Mouse (Mus musculus) liver, embryonic 15.5 days (tissue): ENCODE measurements around the gene Agap1. TPM values are rescaled to one million over a fixed set of nuclear protein-coding genes. Genes with fewer than 3 reads are reported as not detected.

Experiments
- ATAC-seq: fragments of 200-750 bp; cut with Nextera tagmentation; 2 replicates; pipeline ENCODE4 v1.8.0; 2017; ENCODE audit warnings: moderate number of reproducible peaks, mild to moderate bottlenecking, moderate library complexity; ENCODE audit not compliant: insufficient read depth
- H3K27ac ChIP-seq: fragments of 300-500 bp; sonication (generic); replicated peaks from 2 replicates; pipeline ENCODE4 v1.5.1; 2015; ENCODE audit warnings: mild to moderate bottlenecking, inconsistent platforms
- H3K27me3 ChIP-seq: fragments of 300-500 bp; sonication (generic); 2 replicates; pipeline ENCODE4 v1.6.1; 2015; ENCODE audit warnings: mild to moderate bottlenecking, inconsistent platforms
- H3K36me3 ChIP-seq: fragments of 300-500 bp; sonication (generic); replicated peaks from 2 replicates; pipeline ENCODE4 v1.6.1; 2015; ENCODE audit warnings: moderate library complexity, mild to moderate bottlenecking, inconsistent platforms
- H3K4me1 ChIP-seq: fragments of 300-500 bp; sonication (generic); replicated peaks from 2 replicates; pipeline ENCODE4 v1.6.1; 2015; ENCODE audit warnings: inconsistent platforms
- H3K4me2 ChIP-seq: fragments of 300-500 bp; sonication (generic); 2 replicates; pipeline ENCODE4 v1.6.1; 2015; ENCODE audit warnings: moderate library complexity, mild to moderate bottlenecking, inconsistent platforms
- H3K4me3 ChIP-seq: fragments of 300-500 bp; sonication (generic); replicated peaks from 2 replicates; pipeline ENCODE4 v1.5.1; 2015; ENCODE audit warnings: mild to moderate bottlenecking, inconsistent platforms
- H3K9ac ChIP-seq: fragments of 300-500 bp; sonication (generic); 2 replicates; pipeline ENCODE4 v1.6.1; 2015; ENCODE audit warnings: moderate library complexity, mild to moderate bottlenecking, inconsistent platforms
- H3K9me3 ChIP-seq: fragments of 300-500 bp; sonication (generic); replicated peaks from 2 replicates; pipeline ENCODE4 v1.6.1; 2016; ENCODE audit warnings: inconsistent platforms
- WGBS: fragments of 180-500 bp; shearing (Covaris S2); methylation state at CpG from one replicate; pipeline ENCODE4 v1.1.7; 2015; ENCODE audit warnings: mixed read lengths; ENCODE audit not compliant: insufficient replicate concordance; 5-methylcytosine and 5-hydroxymethylcytosine counted together
- polyA plus RNA-seq: library from polyadenylated mRNA; unstranded; fragments of >200 nt; fragmentation: Nextera tagmentation; extraction: Ambion mirVana; gene quantifications from 2 replicates; pipeline ENCODE4 v1.2.1, GENCODE M21; 2015

The Agap1 gene
- polyA plus RNA-seq, 1 experiment from 2014 or later = 1.3 TPM

DNA sequence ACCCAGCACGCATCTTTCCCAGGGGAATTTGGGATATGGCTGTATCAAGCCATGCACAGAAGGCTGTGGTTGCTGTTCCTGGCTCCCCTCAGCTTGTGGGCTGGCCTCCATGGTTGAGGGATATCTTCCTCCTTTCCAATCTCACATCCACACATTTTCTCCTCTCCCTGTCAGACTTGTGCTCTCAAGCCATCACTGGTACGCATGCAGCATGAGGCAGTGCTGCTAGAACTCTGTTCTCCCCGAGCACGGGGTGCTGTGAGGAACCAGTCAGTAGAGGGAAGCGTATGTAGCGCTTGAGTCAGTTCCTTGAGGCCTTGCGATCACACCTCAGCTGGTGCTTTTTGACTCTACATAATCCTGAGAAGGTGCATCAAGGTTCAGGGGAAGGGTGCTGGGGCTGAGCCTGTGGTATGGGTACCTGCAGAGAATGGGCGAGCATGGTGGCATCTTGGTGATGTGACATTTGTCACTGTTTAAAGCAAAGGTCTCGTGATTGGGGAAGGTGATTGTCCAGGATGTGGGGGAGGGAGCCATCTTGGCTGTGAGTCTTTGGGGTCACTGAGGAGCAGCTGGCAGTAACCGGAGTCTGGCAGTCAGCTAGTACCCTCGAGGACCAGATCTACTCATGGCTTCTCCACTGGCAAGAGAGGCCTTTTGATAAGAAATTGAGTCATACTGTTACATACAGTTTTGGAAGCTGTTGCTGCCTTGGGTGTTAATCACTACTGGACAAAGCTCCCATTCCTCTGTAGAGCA is 145.6 kb downstream of the Agap1 start:
- Histone ChIP-seq H3K4me2 (no peak overlapping the region), H3K4me3 (no peak overlapping the region), H3K27me3 (no peaks in the 10 kb centered on the region), H3K36me3 (no peaks in the 10 kb centered on the region), H3K9ac (no peak overlapping the region), H3K27ac (no peak overlapping the region), H3K4me1 (0 out of 2 replicates have a peak, but pooled peaks cover 6% of the 10 kb centered on the region), H3K9me3 (no peaks in the 10 kb centered on the region)
- 63% methylated on average over 11 of the region's 11 CpGs for WGBS
- no peak for ATAC-seq

DNA sequence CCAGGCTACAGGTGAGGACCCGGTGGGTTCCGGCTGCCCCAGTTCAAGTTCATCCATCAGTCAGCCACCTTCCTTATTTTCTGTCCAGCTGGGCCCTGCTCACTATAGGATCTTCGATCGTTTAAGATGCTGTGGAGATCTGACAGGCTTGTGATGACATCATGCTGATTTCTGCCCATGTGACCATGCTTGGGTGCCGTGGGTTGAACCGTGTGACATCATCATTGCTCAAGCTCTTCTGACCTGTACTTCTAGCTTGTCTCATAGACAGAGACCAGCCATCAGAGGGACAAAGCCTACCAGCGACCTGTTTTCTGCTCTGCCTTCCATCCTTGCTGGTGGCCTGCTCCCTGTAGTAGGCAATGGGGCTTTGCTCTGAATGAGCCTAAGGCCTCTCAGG is 146.7 kb downstream of the Agap1 start:
- no peak overlapping the region for H3K27ac ChIP-seq
- H3K27me3 ChIP-seq = no peaks in the 10 kb centered on the region
- H3K4me1 ChIP-seq = 0 out of 2 replicates have a peak, but pooled peaks cover 6% of the 10 kb centered on the region
- H3K4me3 ChIP-seq = no peak overlapping the region
- 62% methylated on average over 7 of the region's 7 CpGs for WGBS
- no peak overlapping the region for H3K4me2 ChIP-seq
- ATAC-seq = no peak
- no peaks in the 10 kb centered on the region for H3K36me3 ChIP-seq
- no peak overlapping the region for H3K9ac ChIP-seq
- H3K9me3 ChIP-seq = no peaks in the 10 kb centered on the region

DNA sequence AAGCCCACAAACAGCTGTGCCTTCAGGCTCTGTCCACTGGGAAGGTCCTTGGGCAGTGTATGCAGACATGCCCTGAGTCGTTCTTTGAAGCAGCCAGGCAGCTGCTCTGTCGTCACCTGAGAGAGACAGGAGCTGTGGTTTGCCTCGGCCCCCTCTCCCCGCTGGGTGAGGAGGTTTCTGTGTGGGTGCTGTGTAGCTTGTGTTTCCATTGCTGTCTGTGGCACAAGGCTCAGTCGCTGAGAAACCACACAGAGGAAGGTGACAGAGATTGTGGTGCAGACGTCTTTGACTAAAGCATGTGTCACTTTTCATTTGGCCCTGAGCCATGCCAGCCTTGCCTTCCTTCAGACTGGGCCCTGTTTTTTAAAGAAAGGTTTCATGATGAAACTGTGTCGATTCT is 148.3 kb downstream of the Agap1 start:
- no peak for ATAC-seq
- H3K27ac ChIP-seq = no peak overlapping the region
- H3K4me1 ChIP-seq = 0 out of 2 replicates have a peak, but pooled peaks cover 6% of the 10 kb centered on the region
- H3K9ac ChIP-seq = no peak overlapping the region
- H3K36me3 ChIP-seq = no peaks in the 10 kb centered on the region
- H3K4me2 ChIP-seq = no peak overlapping the region
- 28% methylated on average over 7 of the region's 7 CpGs for WGBS
- no peak overlapping the region for H3K4me3 ChIP-seq
- no peaks in the 10 kb centered on the region for H3K27me3 ChIP-seq
- no peaks in the 10 kb centered on the region for H3K9me3 ChIP-seq

DNA sequence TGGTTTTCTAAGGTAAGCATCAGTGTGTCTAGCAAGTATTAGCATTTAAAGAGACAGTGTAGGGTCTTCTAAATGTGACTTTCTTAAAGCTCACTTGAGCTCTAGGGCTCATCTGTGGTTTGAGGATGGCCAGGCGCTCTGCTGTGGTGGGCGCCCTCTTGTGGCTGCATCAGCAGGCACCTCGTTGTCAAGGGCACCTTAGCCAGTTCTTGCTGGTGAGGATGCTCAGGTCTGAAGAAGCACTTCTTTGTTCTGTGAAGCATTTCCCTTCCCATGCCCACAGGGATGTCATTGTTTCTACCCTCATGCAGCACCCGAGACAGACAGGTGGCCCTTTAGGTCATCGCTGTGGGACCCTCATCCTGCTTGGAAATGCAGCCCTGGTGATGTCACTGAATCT is 152.0 kb downstream of the Agap1 start:
- no peak for ATAC-seq

DNA sequence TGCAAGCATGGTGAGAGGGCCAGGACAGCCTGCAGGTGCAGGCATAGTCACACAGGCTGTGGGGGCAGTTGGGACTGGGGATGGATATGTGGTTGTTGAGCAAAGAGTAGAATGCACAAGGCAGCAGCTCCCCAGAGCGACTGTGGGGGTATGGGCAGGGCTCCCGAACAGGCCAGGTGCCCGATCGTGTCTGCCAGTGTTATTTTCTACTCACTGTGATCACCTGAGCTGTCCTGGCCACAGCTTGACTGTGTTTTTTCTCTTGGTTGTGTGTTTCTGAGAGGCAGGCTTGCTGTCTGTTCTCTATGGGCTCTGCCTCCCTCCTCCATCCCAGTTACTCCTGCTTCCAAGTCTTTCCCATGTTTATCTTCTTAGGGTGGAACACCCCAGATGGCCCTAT is 154.2 kb downstream of the Agap1 start:
- Histone ChIP-seq H3K4me3 (no peak overlapping the region), H3K4me1 (no peaks in the 10 kb centered on the region), H3K9me3 (no peaks in the 10 kb centered on the region), H3K27me3 (no peaks in the 10 kb centered on the region), H3K36me3 (0 out of 2 replicates have a peak, but pooled peaks cover 4% of the 10 kb centered on the region), H3K9ac (no peak overlapping the region), H3K27ac (no peak overlapping the region), H3K4me2 (no peak overlapping the region)
- 72% methylated on average over 4 of the region's 4 CpGs for WGBS
- ATAC-seq = no peak

More for the DNA sequence above, 152.0 kb downstream of the Agap1 start:
- H3K4me2 ChIP-seq = no peak overlapping the region
- no peaks in the 10 kb centered on the region for H3K9me3 ChIP-seq
- H3K4me1 ChIP-seq = no peaks in the 10 kb centered on the region
- no peaks in the 10 kb centered on the region for H3K27me3 ChIP-seq
- H3K36me3 ChIP-seq = 0 out of 2 replicates have a peak, but pooled peaks cover 1% of the 10 kb centered on the region
- no peak overlapping the region for H3K27ac ChIP-seq
- WGBS = 35% methylated on average over 5 of the region's 5 CpGs
- H3K9ac ChIP-seq = no peak overlapping the region
- no peak overlapping the region for H3K4me3 ChIP-seq

DNA sequence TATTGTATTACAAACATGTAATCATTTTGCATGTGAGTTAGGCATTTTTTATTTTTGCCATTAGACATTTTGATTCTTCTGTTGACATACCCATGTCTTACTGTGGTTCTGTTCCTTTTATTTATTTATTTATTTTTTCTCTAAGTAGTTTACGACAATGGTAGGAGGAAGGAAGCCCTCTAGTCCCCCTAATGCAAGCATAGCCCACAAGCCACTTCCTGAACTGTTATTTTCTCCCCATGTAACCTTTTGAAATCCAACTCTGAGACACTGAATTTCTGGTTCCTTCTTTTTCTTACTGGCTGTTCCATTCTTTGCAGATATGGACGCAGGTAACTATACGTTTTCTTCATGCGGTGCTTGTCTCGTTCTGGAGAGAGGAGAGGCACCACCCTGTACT is 155.4 kb downstream of the Agap1 start:
- H3K27me3 ChIP-seq = no peaks in the 10 kb centered on the region
- H3K4me3 ChIP-seq = no peak overlapping the region
- no peak overlapping the region for H3K27ac ChIP-seq
- no peak overlapping the region for H3K9ac ChIP-seq
- no peak for ATAC-seq
- 0 out of 2 replicates have a peak, but pooled peaks cover 4% of the 10 kb centered on the region for H3K36me3 ChIP-seq
- 22% methylated on average over 5 of the region's 5 CpGs for WGBS
- no peaks in the 10 kb centered on the region for H3K9me3 ChIP-seq
- no peaks in the 10 kb centered on the region for H3K4me1 ChIP-seq
- no peak overlapping the region for H3K4me2 ChIP-seq

DNA sequence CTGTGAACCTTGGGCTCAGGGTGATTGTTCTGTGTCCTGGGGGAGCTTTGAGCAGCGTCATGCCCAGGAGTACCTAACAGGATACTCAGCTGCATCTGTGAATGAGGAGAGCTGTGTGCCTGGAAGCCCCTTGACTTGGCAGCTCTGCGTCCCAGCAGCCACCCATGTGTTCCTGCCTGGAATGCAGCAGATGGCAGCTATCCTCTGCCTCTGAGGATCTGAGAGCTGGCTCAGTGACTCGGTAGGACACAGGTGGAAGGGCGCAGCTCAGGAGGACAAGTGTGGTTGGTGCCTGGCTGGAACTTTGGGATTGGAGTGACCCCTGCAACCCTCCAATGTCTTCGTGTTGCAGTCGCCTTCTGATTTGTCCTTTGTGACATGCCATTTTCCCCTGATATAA is 156.9 kb downstream of the Agap1 start:
- no peak overlapping the region for H3K4me3 ChIP-seq
- 0 out of 2 replicates have a peak, but pooled peaks cover 4% of the 10 kb centered on the region for H3K36me3 ChIP-seq
- H3K9me3 ChIP-seq = no peaks in the 10 kb centered on the region
- no peak overlapping the region for H3K9ac ChIP-seq
- WGBS = 74% methylated on average over 6 of the region's 6 CpGs
- H3K27me3 ChIP-seq = no peaks in the 10 kb centered on the region
- H3K27ac ChIP-seq = no peak overlapping the region
- H3K4me1 ChIP-seq = no peaks in the 10 kb centered on the region
- ATAC-seq = no peak
- no peak overlapping the region for H3K4me2 ChIP-seq

DNA sequence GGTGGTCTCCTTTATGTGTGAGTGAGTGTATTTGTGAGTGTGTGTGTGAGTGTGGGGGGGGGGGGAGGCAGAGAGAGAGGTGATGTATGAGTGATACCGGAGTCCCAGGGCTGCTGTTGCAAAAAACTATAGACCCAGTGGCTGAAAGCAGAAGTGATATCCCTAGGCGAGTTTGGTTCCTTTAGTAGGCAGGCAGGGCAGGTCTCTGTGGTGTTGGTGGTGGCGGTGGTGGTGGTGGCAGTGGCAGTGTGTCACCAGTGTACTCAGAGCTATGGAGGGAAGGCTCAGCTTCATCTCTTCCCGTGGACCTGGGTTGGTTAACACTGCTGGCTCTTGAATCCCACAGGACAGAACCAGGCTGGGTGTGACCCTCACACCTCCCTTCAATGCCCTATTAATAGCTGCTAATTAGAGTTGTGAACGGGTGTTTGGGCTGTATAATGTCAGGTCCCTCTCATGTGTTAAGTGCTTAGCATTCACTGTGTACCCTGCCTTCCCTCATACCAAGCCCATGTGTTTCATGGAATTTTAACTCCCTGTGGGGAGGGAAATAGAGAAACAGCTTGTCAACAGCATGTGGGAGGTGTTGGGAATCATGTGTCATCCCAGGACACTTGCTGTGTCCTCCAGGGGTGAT is 158.7 kb downstream of the Agap1 start:
- no peaks in the 10 kb centered on the region for H3K9me3 ChIP-seq

DNA sequence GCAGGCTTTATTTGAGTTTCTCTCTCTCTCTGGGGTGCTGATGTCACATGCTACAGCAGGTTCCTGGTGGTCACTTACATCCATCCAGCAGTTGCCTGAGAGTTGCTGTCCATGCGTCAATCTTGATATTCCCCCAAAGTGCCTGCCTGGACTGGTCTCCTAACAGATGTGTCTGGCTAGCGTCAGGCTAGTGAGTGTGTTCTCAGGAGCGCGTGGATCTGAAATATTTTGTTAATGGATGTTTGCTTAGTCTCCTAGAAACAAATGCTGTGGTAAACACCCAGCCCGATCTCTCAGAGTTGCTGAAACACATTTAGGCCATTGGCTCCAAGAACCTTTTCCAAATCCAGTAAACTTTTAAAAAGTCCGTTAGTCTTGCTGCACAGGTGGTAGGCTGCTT is 161.9 kb downstream of the Agap1 start:
- ATAC-seq = no peak
- no peaks in the 10 kb centered on the region for H3K27me3 ChIP-seq
- H3K4me1 ChIP-seq = no peaks in the 10 kb centered on the region
- H3K9me3 ChIP-seq = no peaks in the 10 kb centered on the region
- 76% methylated on average over 6 of the region's 6 CpGs for WGBS
- H3K36me3 ChIP-seq = 0 out of 2 replicates have a peak, but pooled peaks cover 3% of the 10 kb centered on the region
- H3K4me2 ChIP-seq = no peak overlapping the region
- no peak overlapping the region for H3K9ac ChIP-seq
- no peak overlapping the region for H3K4me3 ChIP-seq
- H3K27ac ChIP-seq = no peak overlapping the region

More for the DNA sequence above, 158.7 kb downstream of the Agap1 start:
- H3K4me3 ChIP-seq = no peak overlapping the region
- no peak overlapping the region for H3K9ac ChIP-seq
- ATAC-seq = no peak
- 0 out of 2 replicates have a peak, but pooled peaks cover 4% of the 10 kb centered on the region for H3K36me3 ChIP-seq
- H3K4me1 ChIP-seq = no peaks in the 10 kb centered on the region
- H3K4me2 ChIP-seq = no peak overlapping the region
- WGBS = 22% methylated on average over 5 of the region's 5 CpGs
- no peaks in the 10 kb centered on the region for H3K27me3 ChIP-seq
- no peak overlapping the region for H3K27ac ChIP-seq

DNA sequence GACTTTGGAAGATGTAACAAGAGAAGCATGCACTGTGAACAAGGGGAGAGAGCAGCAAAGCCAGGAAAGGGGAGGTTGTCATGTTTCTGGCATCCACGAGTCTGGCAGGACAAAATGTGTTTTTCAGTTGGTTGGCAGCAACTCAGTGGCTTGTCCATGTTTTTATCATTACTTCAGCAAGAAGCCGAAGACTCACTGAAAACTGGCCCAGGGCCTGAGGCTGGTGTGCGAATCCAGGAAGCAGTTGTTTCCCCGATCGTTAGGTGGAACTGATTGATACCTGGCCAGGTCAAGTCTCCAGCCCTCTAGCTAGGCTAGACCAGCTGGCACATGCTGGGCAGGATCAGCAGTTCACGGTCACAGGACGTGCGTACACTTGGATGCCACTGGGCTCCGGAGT is 162.7 kb downstream of the Agap1 start:
- no peaks in the 10 kb centered on the region for H3K27me3 ChIP-seq
- H3K9ac ChIP-seq = no peak overlapping the region
- H3K27ac ChIP-seq = no peak overlapping the region
- no peak overlapping the region for H3K4me2 ChIP-seq
- no peak overlapping the region for H3K4me3 ChIP-seq
- WGBS = 71% methylated on average over 9 of the region's 9 CpGs
- no peaks in the 10 kb centered on the region for H3K4me1 ChIP-seq
- H3K9me3 ChIP-seq = no peaks in the 10 kb centered on the region
- H3K36me3 ChIP-seq = no peaks in the 10 kb centered on the region
- no peak for ATAC-seq

DNA sequence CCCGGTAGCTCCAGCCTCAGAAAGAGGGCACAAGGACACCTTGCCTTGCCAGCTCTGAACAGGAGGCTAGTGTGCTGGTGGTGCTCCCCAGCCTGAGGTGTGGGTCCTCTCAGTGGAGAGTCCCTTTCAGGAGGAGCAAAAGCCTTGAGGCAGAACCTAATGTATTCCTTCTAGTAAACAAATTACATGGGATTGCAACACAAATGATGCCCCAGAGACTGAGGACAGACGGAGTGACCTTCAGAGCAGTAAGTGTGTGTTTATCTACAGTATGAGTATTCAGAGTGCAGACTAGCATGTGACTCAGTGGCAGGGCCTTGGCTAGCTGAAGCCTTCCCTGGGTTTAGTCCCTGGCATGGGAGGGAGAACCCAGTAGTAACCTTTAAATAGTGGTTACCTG is 165.4 kb downstream of the Agap1 start:
- Histone ChIP-seq H3K4me2 (no peak overlapping the region), H3K9ac (no peak overlapping the region), H3K9me3 (no peaks in the 10 kb centered on the region), H3K27ac (no peak overlapping the region), H3K4me1 (no peaks in the 10 kb centered on the region), H3K36me3 (no peaks in the 10 kb centered on the region), H3K27me3 (no peaks in the 10 kb centered on the region), H3K4me3 (no peak overlapping the region)
- WGBS = 73% methylated on average over 2 of the region's 2 CpGs
- ATAC-seq = no peak
